Mouse (Mus musculus): ENCODE data around the gene Enox1.

Enox1 gene

DNA sequence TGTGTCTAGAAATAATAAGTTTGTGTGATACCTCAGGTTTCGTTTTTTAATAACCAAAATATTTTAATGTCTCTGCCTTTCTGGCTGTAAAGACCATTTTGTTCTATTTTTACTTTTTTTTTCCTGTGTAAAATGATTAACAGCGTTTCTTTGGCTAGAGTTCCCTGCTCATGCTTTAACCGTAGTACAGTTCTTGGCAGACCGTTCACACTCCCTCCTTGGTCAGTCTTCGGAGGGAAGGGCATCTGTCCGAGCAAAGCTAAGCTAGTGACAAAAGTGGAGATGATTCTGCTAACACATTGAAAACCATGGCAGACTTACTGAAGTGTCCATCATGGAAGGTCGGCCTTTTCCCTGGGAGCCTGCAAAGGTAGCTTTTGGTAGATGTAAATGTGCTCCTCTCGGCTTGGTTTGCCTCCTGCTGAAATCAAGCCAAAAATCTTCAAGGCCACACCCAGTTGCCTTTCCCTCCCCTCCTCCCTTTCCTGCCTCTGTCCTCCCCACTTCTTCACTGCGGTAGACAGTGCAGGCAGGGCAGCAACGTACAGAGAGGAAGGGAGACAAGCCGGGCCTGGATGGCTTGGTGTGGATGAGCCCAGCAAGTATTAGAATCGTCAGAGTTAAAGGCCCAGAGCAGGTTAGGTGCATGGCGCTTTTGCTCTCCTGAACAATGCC, 461.7 kb downstream of the Enox1 start:
- no peak for DNase-seq (ENCODE audit: low spot score)

DNA sequence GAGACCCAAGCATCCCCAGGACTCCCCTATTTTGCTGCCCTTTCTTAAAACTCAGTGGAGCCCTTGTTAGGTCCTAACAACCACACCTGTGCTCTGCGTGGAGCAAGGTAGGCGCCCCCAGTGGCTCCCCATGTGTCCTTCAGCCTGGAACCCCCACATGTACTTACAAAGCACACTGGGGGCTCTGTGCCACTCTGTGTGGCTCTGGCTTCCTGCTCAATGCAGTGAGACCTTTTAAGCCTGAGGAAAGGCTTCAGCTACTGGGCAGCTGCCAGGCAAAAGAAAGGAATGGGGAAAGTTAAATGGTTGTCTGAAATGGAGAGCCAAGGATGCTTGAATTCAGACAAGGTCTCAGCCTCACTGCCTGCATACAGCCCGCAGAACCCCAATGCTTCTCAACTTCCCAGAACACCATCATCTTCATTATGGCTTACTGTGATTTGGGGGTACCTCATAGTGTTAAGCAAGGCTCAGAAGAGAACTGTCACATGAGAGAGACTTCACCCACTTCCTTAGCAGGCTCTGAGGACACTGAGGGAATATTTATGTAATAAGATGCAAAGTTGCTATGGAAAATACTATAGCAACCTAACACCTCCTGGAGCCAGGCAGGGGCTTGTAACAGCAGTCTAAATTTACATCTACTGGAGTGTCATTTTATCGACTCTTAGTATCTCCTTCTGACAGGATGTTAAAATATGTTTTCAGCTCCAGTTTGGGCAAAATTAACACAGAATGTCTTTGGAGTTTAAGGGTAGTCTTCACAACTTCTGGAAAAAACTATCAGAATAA, 465.1 kb downstream of the Enox1 start:
- DNase-seq (ENCODE audit: low spot score), result no peak

DNA sequence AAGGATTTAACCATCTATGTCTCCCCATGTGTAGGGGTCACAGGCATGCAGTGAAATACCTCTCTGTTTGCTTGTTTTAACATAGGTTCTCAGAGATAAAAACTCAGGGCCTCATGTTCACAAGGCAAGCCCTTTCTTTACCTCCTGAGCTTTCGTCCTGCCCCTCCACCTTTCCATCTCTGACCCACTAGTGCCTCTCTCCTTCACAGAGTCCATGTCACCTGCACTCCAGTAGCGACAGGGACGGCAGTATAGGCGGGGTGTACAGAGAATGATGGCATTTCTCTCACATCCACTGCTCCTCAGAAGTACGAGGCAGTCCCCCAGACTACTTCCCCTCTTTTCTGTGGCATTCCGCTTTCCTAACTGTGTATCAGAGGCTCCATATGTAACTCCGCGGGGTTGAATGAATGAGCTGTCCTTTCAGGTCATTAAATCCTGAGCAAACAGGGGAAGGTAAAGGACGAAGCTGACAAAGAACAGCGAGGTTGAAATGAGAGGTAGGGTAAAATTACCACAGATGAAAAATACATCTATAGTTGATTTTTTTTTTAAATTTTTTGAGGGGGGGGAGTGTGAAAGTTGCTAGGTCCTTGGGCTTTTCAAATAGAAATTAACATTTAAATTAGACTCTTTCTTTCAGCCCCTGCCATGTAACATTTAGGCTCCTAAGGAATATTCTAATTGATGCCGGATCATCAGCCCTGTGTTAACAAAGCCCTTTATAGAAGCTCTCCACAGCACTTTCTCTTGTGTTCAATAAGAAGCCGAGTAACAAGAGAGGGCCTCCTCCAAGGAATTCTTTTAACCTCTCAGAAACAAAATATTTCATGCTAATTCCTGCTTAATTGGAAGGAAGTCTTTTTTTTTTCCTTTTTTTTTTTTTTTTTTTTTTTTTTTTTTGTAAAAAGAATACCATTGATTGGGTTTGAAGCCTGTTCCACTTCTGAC, 470.3 kb downstream of the Enox1 start:
- DNase-seq (ENCODE audit: low spot score), result peak; percentile 49

DNA sequence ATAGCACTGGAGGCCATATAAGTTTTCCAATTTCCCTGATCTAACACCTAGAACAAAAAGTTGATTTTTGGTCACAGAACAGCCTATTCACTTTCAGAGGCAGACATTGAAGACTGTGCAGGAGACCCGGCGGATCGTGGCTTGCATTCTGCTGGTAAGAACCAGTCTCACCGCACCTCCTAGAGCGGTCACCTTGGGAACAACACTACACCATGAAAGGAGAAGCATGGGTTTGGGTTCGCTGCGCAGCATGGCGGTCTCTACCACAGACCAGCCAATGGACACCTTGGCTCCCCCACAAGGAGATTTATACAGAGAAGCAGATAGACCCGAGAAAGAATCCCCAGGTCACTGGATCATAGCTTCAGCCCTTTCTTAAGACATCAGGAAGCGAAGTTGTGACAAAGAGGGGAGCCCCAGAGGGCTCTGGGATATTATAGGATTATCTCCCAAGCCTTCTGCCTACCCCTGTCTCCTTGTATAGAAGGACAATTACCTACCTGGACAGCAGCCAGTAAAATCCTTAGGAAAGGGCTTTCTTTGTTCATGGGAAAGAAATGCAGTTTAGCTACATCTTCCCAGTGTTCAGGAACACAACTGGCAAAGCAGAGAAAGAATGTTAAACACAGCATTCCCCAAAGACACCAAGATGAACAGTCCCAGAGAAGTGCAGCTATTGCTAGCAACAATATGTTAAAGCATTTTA, 476.1 kb downstream of the Enox1 start:
- no peak for DNase-seq (ENCODE audit: low spot score)

DNA sequence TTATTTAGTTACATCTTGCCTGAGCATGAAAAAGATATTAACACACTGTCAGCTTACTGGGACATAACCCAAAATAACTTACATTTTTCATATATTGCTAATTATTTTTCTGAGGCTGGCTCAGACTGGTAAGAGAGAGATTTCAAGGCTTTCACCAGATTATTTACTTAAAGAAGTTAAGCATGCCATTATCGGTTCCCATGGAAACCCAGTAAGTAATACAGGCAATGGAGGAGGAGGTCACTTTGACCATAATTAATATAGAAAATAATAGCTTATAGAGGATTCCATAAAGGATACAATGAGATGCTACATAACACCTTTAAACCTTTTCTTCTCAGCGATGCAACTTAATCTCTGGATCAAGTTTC, 476.6 kb downstream of the Enox1 start:
- DNase-seq (ENCODE audit: low spot score), result no peak

DNA sequence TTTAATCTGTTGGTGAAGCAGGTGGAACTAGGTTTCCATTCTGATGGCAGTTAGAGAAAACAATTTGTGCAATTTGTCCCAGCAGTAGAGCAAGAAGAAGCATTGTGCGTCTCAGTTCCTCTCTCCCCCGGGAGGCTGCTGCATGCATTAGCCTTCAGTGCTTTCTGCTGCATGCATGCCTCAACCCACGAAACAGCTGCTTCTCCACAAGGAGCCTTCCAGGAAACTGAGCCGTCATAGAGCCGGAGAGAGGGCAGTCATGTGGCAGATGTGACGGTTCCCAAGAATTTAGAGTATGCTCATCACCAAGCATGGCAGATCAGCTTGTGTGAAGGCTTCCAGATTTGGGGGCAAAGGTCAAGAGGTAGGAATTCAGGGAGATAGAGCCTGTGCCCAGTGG, 480.4 kb downstream of the Enox1 start:
- DNase-seq (ENCODE audit: low spot score), result peak; percentile 47

DNA sequence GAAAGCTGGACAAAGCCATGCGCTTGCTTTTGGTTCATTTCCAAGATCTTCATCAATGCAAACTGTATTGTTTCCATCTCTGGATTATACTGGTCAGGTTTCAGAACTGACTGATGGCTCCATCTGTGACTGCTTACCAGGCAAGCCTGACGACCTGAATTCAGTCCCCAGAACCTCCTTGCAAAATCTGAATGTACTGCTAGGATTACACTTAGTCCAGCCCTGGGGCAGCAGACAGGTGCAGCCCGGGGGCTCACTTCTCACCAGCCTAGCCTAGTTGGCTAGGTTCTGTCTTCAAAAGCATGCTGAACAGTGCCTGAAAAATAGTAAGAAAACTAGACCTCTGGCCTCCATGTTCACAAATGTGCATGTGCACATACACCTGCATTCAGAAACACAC, 481.6 kb downstream of the Enox1 start:
- DNase-seq (ENCODE audit: low spot score), result no peak

DNA sequence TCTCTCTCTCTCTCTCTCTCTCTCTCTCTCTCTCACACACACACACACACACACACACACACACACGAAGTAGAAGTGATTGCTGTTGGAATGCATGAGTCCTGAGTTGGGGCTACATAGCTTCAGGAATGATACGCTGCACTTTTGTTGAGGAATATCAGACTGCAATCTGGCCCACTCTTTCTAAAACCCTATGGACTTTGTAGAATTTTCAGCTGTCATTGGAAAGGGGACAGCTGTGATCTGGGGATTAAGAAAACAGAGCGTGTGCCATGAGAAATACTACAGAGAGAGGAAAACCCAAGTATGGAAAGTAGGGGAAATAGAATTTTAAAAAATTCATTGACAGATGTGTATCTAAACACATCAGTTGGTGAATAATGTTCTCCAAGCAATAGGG, 482.1 kb downstream of the Enox1 start:
- no peak for DNase-seq (ENCODE audit: low spot score)

DNA sequence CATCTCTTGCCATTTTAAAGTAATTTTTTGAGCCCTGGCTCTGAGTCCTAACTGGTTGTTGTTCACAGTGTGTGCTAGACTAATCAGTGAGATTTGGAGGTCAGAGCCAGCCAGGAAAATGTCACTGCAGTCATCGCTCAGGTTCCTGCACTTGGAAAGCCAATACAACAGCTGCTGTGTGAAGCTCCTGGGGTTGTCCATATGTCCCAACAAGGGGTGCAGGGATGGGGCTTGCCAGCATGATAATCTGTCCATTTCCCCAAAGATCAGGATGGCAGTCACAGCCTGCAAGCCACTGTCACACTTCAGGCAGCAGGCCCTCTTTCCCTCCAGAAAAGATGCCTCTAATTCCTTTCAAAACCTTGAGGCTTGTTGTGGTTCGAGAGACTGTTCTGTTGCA, 483.0 kb downstream of the Enox1 start:
- DNase-seq (ENCODE audit: low spot score), result no peak

DNA sequence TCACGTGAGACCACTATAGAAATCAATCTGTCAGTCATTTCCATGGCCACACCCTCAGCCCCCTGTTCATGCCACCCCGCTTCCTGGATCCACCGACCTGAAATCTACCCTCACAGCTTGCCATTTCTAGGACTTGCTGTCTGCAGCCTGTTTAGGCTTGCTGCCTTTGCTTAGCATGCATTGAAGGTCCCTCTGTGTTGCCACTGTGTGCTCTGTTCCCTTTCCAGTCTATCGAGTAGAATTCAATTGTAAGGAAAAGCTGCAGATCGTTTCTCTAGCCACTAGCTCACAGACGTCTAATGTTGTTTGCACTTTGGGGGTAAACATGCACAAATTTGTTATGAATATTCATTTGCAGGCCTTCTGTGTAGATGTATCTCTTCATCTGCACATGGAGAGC, 485.8 kb downstream of the Enox1 start:
- DNase-seq (ENCODE audit: low spot score), result no peak

DNA sequence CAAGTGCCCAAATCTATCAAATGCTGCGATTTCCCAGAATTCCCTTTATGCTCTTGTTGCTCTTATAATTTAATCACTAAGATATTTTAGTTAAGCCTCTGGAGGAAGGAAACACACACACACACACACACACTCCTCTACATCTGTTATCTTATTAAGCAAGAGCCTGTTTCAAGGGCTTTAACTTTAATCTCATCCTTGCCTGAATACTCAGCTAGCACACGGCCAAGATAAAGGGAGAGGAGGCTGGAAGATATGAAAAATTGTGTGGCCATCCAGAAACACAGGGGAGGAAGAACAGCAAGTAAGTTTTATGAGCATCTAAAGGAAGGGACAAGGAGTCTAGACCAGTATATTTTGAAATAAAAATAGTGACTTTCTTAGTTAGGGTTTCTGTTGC, 489.6 kb downstream of the Enox1 start:
- no peak for DNase-seq (ENCODE audit: low spot score)

DNA sequence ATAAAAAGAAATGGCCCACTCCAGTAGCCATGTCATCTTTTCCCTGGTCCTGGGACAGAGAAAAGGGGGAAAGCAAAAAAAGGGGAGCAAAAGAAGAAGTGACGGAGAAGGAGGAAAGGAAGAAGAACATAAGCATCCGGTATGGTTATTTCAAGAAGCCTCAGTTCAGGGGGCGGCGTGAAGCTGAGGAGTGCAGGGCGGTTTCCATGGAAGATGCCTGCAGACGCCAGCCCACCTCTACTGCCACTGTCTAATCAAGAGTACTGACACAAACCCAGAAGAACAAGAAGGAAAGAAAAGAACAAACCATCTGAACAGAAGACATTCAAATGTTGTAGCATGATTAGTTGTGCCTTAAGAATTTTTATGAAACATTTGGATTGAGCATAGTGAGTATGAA, 490.5 kb downstream of the Enox1 start:
- no peak for DNase-seq (ENCODE audit: low spot score)

DNA sequence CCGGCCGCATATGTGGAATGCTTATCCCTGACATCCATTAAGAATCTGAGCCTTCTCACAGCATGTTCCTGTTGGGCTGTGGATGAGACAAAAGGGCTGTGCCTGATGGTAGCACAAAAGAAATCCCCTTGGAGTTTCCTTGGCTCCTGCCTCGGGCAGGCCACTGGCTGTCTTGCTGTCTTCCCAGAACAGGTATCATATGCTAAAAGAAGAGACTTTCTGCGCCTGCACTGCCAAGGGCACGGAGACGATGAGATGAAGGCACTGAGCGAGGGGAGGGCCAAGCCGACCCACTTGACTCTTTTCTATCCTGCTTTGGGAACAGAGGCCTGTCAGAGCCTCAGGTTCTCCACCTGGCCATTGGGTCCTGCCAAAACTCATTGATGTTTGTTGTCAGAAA, 491.7 kb downstream of the Enox1 start:
- DNase-seq (ENCODE audit: low spot score), result no peak

DNA sequence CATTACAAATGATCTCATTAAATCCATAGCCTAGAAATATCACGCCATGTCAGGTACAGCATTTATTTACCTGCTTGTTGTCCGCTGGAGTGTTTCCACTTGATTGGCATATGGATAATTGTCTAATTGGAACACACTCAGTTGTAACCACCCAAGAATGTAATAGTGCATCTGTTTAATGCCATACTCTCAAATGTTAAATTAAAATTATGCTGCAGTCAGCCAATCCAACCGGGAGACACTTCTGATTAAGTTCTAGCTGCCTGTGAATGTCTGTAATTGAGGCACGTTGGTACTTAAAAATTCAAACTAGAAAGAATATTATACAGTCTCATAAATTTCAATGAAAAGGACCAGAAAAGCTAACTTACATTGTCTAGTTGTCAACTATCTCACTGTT, 502.2 kb downstream of the Enox1 start:
- no peak for DNase-seq (ENCODE audit: low spot score)

DNA sequence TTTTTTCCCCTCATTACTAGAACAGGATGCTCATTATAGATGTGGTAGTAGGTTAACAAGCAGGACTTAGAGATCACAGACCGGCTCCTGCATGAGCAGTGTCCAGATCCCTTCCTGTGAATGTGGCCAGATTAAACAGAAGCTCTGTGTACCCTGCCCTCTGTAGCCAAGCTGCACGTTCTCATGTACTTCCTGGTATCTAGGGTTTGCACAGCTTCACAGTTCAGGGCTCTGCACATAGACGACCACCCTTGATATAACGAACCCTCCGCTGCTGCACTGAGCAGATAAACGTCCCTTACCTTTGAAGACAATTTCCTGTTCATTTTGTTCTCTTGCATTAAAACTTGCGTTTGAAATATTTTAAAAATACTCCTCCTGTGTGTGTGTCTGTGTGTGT, 505.7 kb downstream of the Enox1 start:
- DNase-seq (ENCODE audit: low spot score), result no peak

DNA sequence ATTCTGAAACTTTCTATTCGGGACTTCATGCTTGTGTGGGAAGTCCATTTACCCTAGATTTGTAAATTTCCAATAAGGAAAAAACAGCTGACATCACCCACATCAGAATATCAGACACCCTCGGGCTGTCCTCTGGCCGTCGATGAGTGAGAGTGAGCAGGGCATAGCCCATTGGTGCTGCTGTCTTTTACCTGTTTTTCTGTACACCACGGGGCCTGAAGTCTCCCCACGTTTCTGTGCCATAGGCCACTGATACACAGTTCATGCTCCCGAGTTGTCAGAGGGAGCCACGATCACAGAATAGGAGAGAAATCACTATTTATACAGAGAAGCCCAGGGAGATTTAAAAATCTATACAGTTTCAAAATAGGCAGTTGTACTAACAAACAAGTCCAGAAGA, 506.4 kb downstream of the Enox1 start:
- DNase-seq (ENCODE audit: low spot score), result no peak

DNA sequence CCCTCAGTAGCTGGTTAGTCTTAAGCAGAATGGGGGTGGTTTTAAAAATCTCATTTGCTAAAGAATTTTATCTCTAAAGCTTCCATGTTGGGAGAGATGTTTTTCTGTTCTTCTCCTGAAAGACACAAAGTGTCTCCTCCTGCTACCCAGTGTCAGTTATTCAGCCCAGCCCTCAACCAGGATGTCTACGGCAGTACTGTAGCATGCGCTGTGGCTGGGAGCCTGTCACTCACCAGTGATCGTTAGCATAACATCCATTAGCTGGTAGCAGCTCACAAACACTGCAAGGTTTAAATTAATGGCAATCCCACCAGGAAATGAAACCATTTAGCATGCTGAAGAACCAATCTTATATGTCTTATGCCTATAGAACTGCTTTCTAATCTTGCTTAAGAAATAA, 511.5 kb downstream of the Enox1 start:
- no peak for DNase-seq (ENCODE audit: low spot score)

DNA sequence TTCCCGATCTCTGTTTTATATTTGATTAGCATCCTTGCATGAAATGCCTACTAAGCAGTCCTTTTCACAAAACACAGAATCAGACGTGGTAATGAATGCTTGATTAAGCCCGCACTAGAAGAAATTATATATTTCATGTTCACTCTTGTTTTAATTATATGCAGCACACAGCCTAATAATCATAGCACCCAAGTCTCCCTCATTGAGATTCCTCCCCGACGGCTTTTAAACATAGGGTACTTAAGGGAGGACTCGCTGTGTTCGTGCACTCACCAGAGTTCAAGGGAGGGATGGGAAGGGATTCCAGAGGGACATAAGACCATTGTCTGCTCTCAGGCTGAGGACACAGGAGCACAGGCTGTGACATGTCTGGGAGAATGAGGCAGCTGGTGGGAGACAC, 512.9 kb downstream of the Enox1 start:
- DNase-seq (ENCODE audit: low spot score), result no peak

DNA sequence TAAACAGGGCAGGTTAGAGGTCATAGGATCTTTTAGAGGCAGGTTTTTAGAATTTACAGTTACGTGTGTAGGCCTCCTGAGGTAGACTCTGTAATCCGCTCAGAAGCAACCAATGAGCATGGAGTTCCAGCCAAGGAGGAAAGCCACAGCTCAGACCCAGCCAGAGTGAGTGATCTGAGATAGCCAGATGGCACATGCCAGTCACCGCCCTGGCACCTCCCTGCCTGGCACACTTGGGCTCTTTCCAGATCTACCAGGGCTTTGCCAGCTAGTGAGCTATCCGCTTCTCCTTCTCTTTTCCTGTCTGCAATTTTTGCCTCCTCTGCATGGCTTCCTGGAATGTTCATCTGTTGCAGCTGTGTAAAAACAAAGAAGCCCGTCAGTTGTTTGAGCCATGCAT, 514.4 kb downstream of the Enox1 start:
- no peak for DNase-seq (ENCODE audit: low spot score)

DNA sequence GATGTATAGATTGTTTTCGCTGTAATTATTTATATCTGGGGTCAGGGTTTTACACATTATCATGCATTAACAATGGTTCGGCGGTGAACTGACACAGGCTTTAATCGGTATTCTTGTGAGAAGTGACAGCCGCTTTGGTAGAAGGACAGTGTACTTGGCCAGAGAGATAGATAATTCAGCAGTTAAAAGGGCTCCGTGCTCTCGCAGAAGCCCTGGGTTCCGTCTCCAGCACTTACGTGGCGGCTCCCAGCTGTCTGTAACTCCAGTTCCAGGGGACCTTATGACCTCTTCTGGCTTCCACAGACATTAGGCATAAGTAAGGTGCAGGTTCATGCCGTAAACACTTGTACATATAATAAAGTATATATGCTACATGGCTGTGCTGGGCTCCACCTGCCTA, 515.4 kb downstream of the Enox1 start:
- peak; percentile 17 for DNase-seq (ENCODE audit: low spot score)

DNA sequence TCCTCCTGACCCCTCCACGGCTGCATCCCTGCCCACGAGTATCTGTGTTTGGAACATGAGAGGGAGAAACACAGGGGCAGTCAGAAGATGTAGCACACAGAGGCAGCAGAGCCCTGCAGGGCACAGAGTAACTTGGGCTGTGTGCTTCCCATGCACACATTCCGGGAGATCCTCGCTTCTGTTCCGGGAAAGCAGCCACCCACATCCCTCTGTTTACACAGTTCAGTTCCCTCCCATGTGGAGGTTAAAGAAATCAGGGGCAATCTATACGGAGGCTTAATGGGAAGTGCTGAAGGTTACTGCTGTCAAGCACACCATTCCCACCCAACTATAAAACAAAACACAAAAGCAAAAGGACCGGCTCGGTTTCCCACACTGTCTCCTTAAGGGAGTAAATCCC, 516.6 kb downstream of the Enox1 start:
- DNase-seq (ENCODE audit: low spot score), result no peak

DNA sequence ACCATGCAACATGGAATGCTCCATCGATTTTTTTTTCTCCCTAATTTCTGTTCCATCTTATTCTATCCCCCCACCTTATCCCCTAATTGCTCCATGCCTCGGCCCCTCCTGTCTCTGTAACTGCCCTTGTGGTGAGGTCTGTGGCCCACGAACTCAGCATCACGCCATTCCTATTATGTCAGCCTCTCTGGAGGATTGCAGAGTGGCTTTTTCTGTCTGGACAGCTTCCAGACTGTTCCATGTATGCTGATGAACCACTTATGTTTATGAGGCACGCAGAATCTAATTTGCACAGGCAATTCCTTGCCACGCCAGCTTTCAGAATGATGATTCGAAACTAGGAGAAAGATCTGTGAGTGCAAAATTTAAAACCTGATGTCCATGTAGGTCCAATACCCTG, 521.4 kb downstream of the Enox1 start:
- no peak for DNase-seq (ENCODE audit: low spot score)
